Mouse (Mus musculus): ENCODE results near the gene Vmn2r35. TPM values are rescaled to one million over a fixed set of nuclear protein-coding genes. Genes with fewer than 3 reads are reported as not detected.
"Not testable (repeated sequence)": the region's sequence is repeated elsewhere in the genome, so short reads cannot be mapped to it uniquely, and the experiment has no call there.

Gene Vmn2r35
- polyA plus RNA-seq (2017; shearing (Covaris generic)) = not detected

GRCm38 (mm10) chr7:7819767-7820166 lies at the start of gene Vmn2r35:
Vmn2r35 (minus strand) TSS chr7:7819867.
- ATAC-seq = not testable (repeated sequence)

DNA sequence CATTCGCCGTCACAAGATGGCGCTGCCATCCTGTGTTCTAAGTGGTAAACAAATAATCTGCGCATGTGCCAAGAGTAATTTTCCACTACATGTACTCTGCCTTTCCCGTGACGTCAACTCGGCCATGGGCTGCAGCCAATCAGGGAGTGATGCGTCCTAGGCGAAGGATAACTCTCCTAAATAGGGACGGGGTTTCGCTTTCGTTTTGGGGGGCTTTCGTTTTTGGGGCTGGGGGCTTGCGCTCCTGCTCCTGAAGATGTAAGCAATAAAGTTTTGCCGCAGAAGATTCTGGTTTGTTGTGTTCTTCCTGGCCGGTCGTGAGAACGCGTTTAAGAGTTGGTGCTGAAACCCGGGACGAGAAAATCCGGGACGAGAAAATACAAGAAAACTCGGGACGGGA lies 25.5 kb downstream of the Vmn2r35 start:
- ATAC-seq = not testable (repeated sequence)

Other genes starting within 250 kb of the Vmn2r35 start
- not detected for gene Vmn2r34, start 130.4 kb downstream of the Vmn2r35 start, polyA plus RNA-seq (2017; shearing (Covaris generic))
- not detected for gene Vmn2r36, start 82.6 kb upstream of the Vmn2r35 start, polyA plus RNA-seq (2017; shearing (Covaris generic))

Data from activated CD4-positive, CD25-positive, alpha-beta regulatory T cell, adult 4 months (primary cell).